8 mouse cellular contexts compared by ENCODE assay signal in genomic region chr17:83214674-83215528, GRCm38 (mm10). TPM values are rescaled to one million over a fixed set of nuclear protein-coding genes. Genes with fewer than 3 reads are reported as not detected.
DNase-seq lines count a peak whose midpoint lies in the region; ATAC-seq and TF ChIP-seq lines count a peak whose summit lies in the region.

Gene Pkdcc (plus strand): TSS chr17:83215292.

- peaks cover 19% of the 10 kb centered on the region for H3K4me1 ChIP-seq in forebrain, embryonic 11.5 days (replicated peaks; ENCODE audit: control insufficient read depth, insufficient read depth, low read length)
- H3K4me1 ChIP-seq in heart, embryonic 15.5 days (replicated peaks): peaks cover 47% of the 10 kb centered on the region
- peaks cover 33% of the 10 kb centered on the region for H3K4me1 ChIP-seq in liver, embryonic 15.5 days (replicated peaks)
- peaks cover 50% of the 10 kb centered on the region for H3K4me1 ChIP-seq in neural tube, embryonic 12.5 days

- ATAC-seq in forebrain, embryonic 11.5 days (replicated peaks; ENCODE audit: low FRiP score): peak; percentile 86
- peak; percentile 90 for ATAC-seq in heart, embryonic 15.5 days (replicated peaks; ENCODE audit: insufficient number of reproducible peaks, insufficient read depth, low FRiP score, low read depth)
- peak; percentile 75 for ATAC-seq in liver, embryonic 15.5 days (ENCODE audit: insufficient read depth)
- ATAC-seq in neural tube, embryonic 12.5 days (ENCODE audit: low FRiP score, low read depth): peak; percentile 79

- peak within 1 kb of the TSS; percentile 69 for H3K4me3 ChIP-seq in forebrain, embryonic 11.5 days (ENCODE audit: low read depth, low read length)
- H3K4me3 ChIP-seq in heart, embryonic 15.5 days: peak within 1 kb of the TSS; percentile 79
- H3K4me3 ChIP-seq in liver, embryonic 15.5 days (replicated peaks): peak within 1 kb of the TSS; percentile 63
- peak within 1 kb of the TSS; percentile 82 for H3K4me3 ChIP-seq in neural tube, embryonic 12.5 days

- peak; percentile 50 for TF ChIP-seq POLR2A in brain, embryonic 14.5 days (IDR thresholded peaks at IDR 0.05; ENCODE audit: borderline replicate concordance, extremely low read depth, insufficient read depth, insufficient read length, poor library complexity, severe bottlenecking)

- WGBS in forebrain, embryonic 11.5 days: under 1% methylated on average over 61 of the region's 105 CpGs
- under 1% methylated on average over 51 of the region's 105 CpGs for WGBS in heart, embryonic 15.5 days
- 2% methylated on average over 71 of the region's 105 CpGs for WGBS in liver, embryonic 15.5 days (ENCODE audit: insufficient replicate concordance)
- WGBS in neural tube, embryonic 12.5 days: under 1% methylated on average over 68 of the region's 105 CpGs

- H3K9me3 ChIP-seq in forebrain, embryonic 11.5 days (ENCODE audit: control insufficient read depth, low read length): no peaks in the 10 kb centered on the region
- no peaks in the 10 kb centered on the region for H3K9me3 ChIP-seq in heart, embryonic 15.5 days (replicated peaks)
- H3K9me3 ChIP-seq in liver, embryonic 15.5 days (replicated peaks): no peaks in the 10 kb centered on the region
- H3K9me3 ChIP-seq in neural tube, embryonic 12.5 days: no peaks in the 10 kb centered on the region

- peak within 1 kb of the TSS; percentile 94 for H3K4me2 ChIP-seq in forebrain, embryonic 11.5 days (ENCODE audit: low read depth, low read length, severe bottlenecking)
- H3K4me2 ChIP-seq in heart, embryonic 15.5 days: peak within 1 kb of the TSS; percentile 95
- H3K4me2 ChIP-seq in liver, embryonic 15.5 days: peak within 1 kb of the TSS; percentile 63
- H3K4me2 ChIP-seq in neural tube, embryonic 12.5 days (replicated peaks): peak within 1 kb of the TSS; percentile 91

- no peak for TF ChIP-seq CTCF in brain, embryonic 14.5 days (IDR thresholded peaks at IDR 0.05; ENCODE audit: borderline replicate concordance, extremely low read depth, insufficient read depth, insufficient read length)

- peak within 1 kb of the TSS; percentile 78 for H3K27ac ChIP-seq in forebrain, embryonic 11.5 days (ENCODE audit: low read depth, low read length)
- H3K27ac ChIP-seq in heart, embryonic 15.5 days: peak within 1 kb of the TSS; percentile 96
- H3K27ac ChIP-seq in liver, embryonic 15.5 days (replicated peaks): peak within 1 kb of the TSS; percentile 77
- H3K27ac ChIP-seq in neural tube, embryonic 12.5 days: peak within 1 kb of the TSS; percentile 70

- H3K27me3 ChIP-seq in forebrain, embryonic 11.5 days (ENCODE audit: control insufficient read depth, insufficient read depth, low read length): no peaks in the 10 kb centered on the region
- no peaks in the 10 kb centered on the region for H3K27me3 ChIP-seq in heart, embryonic 15.5 days
- H3K27me3 ChIP-seq in liver, embryonic 15.5 days: peaks cover 47% of the 10 kb centered on the region
- H3K27me3 ChIP-seq in neural tube, embryonic 12.5 days (replicated peaks): peaks cover 3% of the 10 kb centered on the region; the same call in 1 of the 2 replicates

- peak within 1 kb of the TSS; percentile 88 for H3K9ac ChIP-seq in forebrain, embryonic 11.5 days (ENCODE audit: low read length)
- H3K9ac ChIP-seq in heart, embryonic 15.5 days: peak within 1 kb of the TSS; percentile 95
- H3K9ac ChIP-seq in liver, embryonic 15.5 days: peak within 1 kb of the TSS; percentile 56
- H3K9ac ChIP-seq in neural tube, embryonic 12.5 days: peak within 1 kb of the TSS; percentile 97

- peak; percentile 69 for DNase-seq in 3T3-L1 (ENCODE audit: low read depth, low spot score)
- peak; percentile 92 for DNase-seq in brain, embryonic 14.5 days (ENCODE audit: low read depth)
- DNase-seq in forebrain, embryonic 11.5 days (ENCODE audit: low spot score): peak; percentile 93
- DNase-seq in kidney, postnatal 25 days: peak; percentile 89 to 95
- peak; percentile 94 for DNase-seq in testis, postnatal 10 days (ENCODE audit: low spot score)

- H3K36me3 ChIP-seq in forebrain, embryonic 11.5 days (ENCODE audit: control insufficient read depth, insufficient read depth, low read length): no peaks in the 10 kb centered on the region
- no peaks in the 10 kb centered on the region for H3K36me3 ChIP-seq in heart, embryonic 15.5 days
- no peaks in the 10 kb centered on the region for H3K36me3 ChIP-seq in liver, embryonic 15.5 days (replicated peaks)
- no peaks in the 10 kb centered on the region for H3K36me3 ChIP-seq in neural tube, embryonic 12.5 days

RNA-seq across cellular contexts. Expression of gene Pkdcc, which starts in this region (rescaled TPM):
- 53.3 and 82.8 TPM in 2 replicates for polyA plus RNA-seq in brain, embryonic 14.5 days (2012; rRNA removed)
- 9.4 and 10.0 TPM in 2 replicates for polyA plus RNA-seq in forebrain, embryonic 11.5 days (2014; fragmentation: Nextera tagmentation; extraction: Ambion mirVana)
- 10.7 and 20.2 TPM in 2 replicates for polyA plus RNA-seq in heart, embryonic 15.5 days (2015; fragmentation: Nextera tagmentation; extraction: Ambion mirVana)
- polyA plus RNA-seq in liver, embryonic 15.5 days (2015; fragmentation: Nextera tagmentation; extraction: Ambion mirVana): 2.8 and 4.1 TPM in 2 replicates
- polyA plus RNA-seq in neural tube, embryonic 12.5 days (2016; fragmentation: Nextera tagmentation; extraction: Ambion mirVana): 10.8 and 11.3 TPM in 2 replicates

Comparison
In these comparisons a context has a peak if more than half of its experiments do, and no peak if none do; other contexts are left out.
1. Peak in every context shown above with its lines: DNase-seq, ATAC-seq, H3K4me3 ChIP-seq and H3K27ac ChIP-seq.